Mouse (Mus musculus) adrenal gland (tissue): ENCODE results near the gene Zcchc10.
"Not testable (repeated sequence)": the region's sequence is repeated elsewhere in the genome, so short reads cannot be mapped to it uniquely, and the experiment has no call there.

Experiments used
- intact Hi-C: fragments of 180-260 bp; cut with DNase I; formaldehyde crosslinking; loops from one replicate; pipeline ENCODE4 v1.15.1; 2025
- long read RNA-seq, 2 experiments: library from polyadenylated mRNA; unstranded; transcript quantifications; one replicate each; pipeline ENCODE4 v2.0.0; 2020; ENCODE audit warnings: borderline replicate concordance in 1 of 2; ENCODE audit not compliant: insufficient replicate concordance in 1 of 2

The Zcchc10 gene
- long read RNA-seq, experiment 1, partial matches to known transcripts: 0 of 4 reads
- long read RNA-seq, experiment 1, other reads (novel, unspliced or antisense): 0 of 4 reads
- long read RNA-seq, experiment 2, transcript Zcchc10-201 (4 exons, 1,267 nt): major isoform, 7 of 8 reads
- long read RNA-seq, experiment 2, partial matches to known transcripts: 0 of 8 reads
- long read RNA-seq, experiment 2, other reads (novel, unspliced or antisense): 1 of 8 reads

GRCm38 (mm10) chr11:53324512-53324968, at the start of gene Zcchc10:
Gene Zcchc10, plus strand, starts transcription at chr11:53324679.
- intact Hi-C loops: no loop called here

GRCm38 (mm10) chr11:53275358-53275757, 49.1 kb upstream of the Zcchc10 start:
- intact Hi-C loops: no loop called here

- intact Hi-C loops: no loop called here
These were observed 46.1 kb upstream of the Zcchc10 start for GRCm38 (mm10) chr11:53278411-53278810.

GRCm38 (mm10) chr11:53285885-53286284, 38.6 kb upstream of the Zcchc10 start:
- intact Hi-C loops: no loop called here

GRCm38 (mm10) chr11:53290187-53290586, 34.3 kb upstream of the Zcchc10 start:
- intact Hi-C loops: not testable (repeated sequence)

- intact Hi-C loops: no loop called here
These were observed 33.6 kb upstream of the Zcchc10 start for GRCm38 (mm10) chr11:53290871-53291270.

GRCm38 (mm10) chr11:53294441-53294840, 30.0 kb upstream of the Zcchc10 start:
- intact Hi-C loops: no loop called here

- intact Hi-C loops: loop anchor here (5.0 kb wide), 2 partner anchors 55 to 70 kb away; partner anchors contain the start of gene Aff4
These were observed 27.6 kb upstream of the Zcchc10 start for GRCm38 (mm10) chr11:53296880-53297279.

GRCm38 (mm10) chr11:53297947-53298860, 26.3 kb upstream of the Zcchc10 start:
- intact Hi-C loops: loop anchor here (5.0 kb wide), 2 partner anchors 54 to 69 kb away; partner anchors contain the start of gene Aff4

GRCm38 (mm10) chr11:53299551-53300329, 24.7 kb upstream of the Zcchc10 start:
- intact Hi-C loops: loop anchor here (5.0 kb wide), 2 partner anchors 53 to 68 kb away; partner anchors contain the start of gene Aff4

GRCm38 (mm10) chr11:53300330-53301166, 23.9 kb upstream of the Zcchc10 start, which contains the start of gene Hspa4:
Gene Hspa4, minus strand, starts transcription at chr11:53300457.
- intact Hi-C loops: no loop called here

GRCm38 (mm10) chr11:53301167-53301515, 23.3 kb upstream of the Zcchc10 start:
- intact Hi-C loops: no loop called here

- intact Hi-C loops: no loop called here
These were observed 20.2 kb upstream of the Zcchc10 start for GRCm38 (mm10) chr11:53304044-53304840.

- intact Hi-C loops: no loop called here
These were observed 17.5 kb upstream of the Zcchc10 start for GRCm38 (mm10) chr11:53306965-53307364.

- intact Hi-C loops: no loop called here
These were observed 16.9 kb upstream of the Zcchc10 start for GRCm38 (mm10) chr11:53307558-53308065.

GRCm38 (mm10) chr11:53308251-53308864, 16.1 kb upstream of the Zcchc10 start:
- intact Hi-C loops: no loop called here

- intact Hi-C loops: no loop called here
These were observed 15.6 kb upstream of the Zcchc10 start for GRCm38 (mm10) chr11:53308884-53309310.

GRCm38 (mm10) chr11:53311385-53311784, 13.1 kb upstream of the Zcchc10 start:
- intact Hi-C loops: no loop called here

- intact Hi-C loops: not testable (repeated sequence)
These were observed 11.7 kb upstream of the Zcchc10 start for GRCm38 (mm10) chr11:53312823-53313222.
